Mouse (Mus musculus) megakaryocyte, embryonic 14.5 days (primary cell): ENCODE measurements around the gene Itpr1. TPM values are rescaled to one million over a fixed set of nuclear protein-coding genes. Genes with fewer than 3 reads are reported as not detected.

Experiments used
- H3K27me3 ChIP-seq: replicated peaks from 2 replicates; pipeline ENCODE3; 2012; ENCODE audit warnings: inconsistent platforms
- H3K36me3 ChIP-seq: replicated peaks from 2 replicates; pipeline ENCODE3; 2012; ENCODE audit warnings: low read length, inconsistent platforms, mixed read lengths
- H3K4me1 ChIP-seq: 2 replicates; pipeline ENCODE4 v1.6.1; 2012; ENCODE audit warnings: inconsistent platforms
- H3K4me3 ChIP-seq: replicated peaks from 2 replicates; pipeline ENCODE3; 2012; ENCODE audit warnings: moderate library complexity, mild to moderate bottlenecking, inconsistent platforms
- H3K9me3 ChIP-seq: 2 replicates; pipeline ENCODE4 v1.6.1; 2012; ENCODE audit warnings: inconsistent platforms
- FLI1 ChIP-seq: IDR thresholded peaks from 2 replicates; pipeline ENCODE4 v1.6.1; 2012; ENCODE audit warnings: low read length, inconsistent platforms, mixed read lengths
- GATA1 ChIP-seq: IDR thresholded peaks from 3 replicates; pipeline ENCODE4 v1.6.1; 2012; ENCODE audit warnings: mixed read lengths, low read length, inconsistent platforms, borderline replicate concordance
- polyA plus RNA-seq: library from polyadenylated mRNA; stranded (reverse); fragments of >175 nt; gene quantifications from 2 replicates; pipeline ENCODE4 v1.2.3, GENCODE M21; 2012; ENCODE audit warnings: low replicate concordance; ENCODE audit not compliant: insufficient read depth

The Itpr1 gene
- polyA plus RNA-seq, 1 experiment = 8.3 TPM

GRCm38 (mm10) chr6:108468226-108468825 lies 255.4 kb downstream of the Itpr1 start:
- Histone ChIP-seq H3K4me1 (peaks cover 42% of the 10 kb centered on the region), H3K36me3 (peaks cover 57% of the 10 kb centered on the region), H3K9me3 (no peaks in the 10 kb centered on the region), H3K4me3 (no peak overlapping the region), H3K27me3 (no peaks in the 10 kb centered on the region)
- TF ChIP-seq GATA1 (no peak), FLI1 (no peak)

DNA sequence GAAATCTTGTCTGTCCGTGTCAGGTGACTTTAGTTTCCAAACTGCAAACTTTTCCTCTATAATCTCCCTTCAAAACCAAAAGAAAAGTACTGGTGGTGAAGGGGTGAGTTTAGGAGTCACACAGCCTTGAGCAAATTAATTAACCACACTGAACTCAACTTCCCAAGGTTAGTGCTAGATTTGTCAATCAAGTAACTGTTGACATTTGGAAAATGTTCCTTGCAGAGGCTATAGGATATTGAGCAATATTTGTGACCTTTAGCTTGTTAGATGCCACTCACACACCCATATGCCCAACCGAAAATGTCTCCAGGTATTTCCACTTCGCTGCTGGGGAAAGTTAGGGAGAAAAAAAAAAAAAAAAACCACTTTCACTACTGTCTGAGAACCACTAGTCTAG lies 259.0 kb downstream of the Itpr1 start:
- Histone ChIP-seq H3K4me3 (no peak overlapping the region), H3K4me1 (peaks cover 18% of the 10 kb centered on the region), H3K27me3 (no peaks in the 10 kb centered on the region), H3K9me3 (no peaks in the 10 kb centered on the region), H3K36me3 (peaks cover 82% of the 10 kb centered on the region)
- no peak for TF ChIP-seq GATA1
- no peak for TF ChIP-seq FLI1

- peaks cover 25% of the 10 kb centered on the region for H3K4me1 ChIP-seq
- peaks cover 80% of the 10 kb centered on the region for H3K36me3 ChIP-seq
- H3K27me3 ChIP-seq = no peaks in the 10 kb centered on the region
- H3K4me3 ChIP-seq = no peak overlapping the region
- no peaks in the 10 kb centered on the region for H3K9me3 ChIP-seq
- TF ChIP-seq GATA1 (no peak), FLI1 (no peak)
Observed at GRCm38 (mm10) chr6:108472748-108473147, 259.9 kb downstream of the Itpr1 start.

DNA sequence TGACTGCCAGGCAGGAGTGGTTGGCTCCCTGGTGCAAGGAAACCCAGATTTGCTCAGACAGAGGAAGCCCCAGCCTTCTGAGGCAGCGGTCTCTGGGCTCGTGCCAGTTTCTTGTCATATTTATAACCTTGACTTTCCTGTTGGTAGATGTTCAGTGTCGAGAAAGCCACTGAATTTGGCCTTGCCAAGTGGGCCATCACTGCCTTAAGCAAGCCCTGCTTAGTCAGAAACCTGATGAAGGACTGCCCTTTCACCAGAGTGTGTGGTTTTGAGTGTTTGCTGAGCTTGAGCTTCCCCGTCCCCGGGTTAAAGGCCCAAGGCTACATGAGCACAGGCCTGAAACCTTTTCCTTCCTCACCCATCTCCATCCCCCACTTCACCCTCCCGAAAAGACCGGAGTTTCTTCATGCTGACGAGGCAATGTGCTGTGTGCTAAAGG lies 263.9 kb downstream of the Itpr1 start:
- TF ChIP-seq GATA1 (no peak), FLI1 (no peak)
- Histone ChIP-seq H3K4me1 (peaks cover 18% of the 10 kb centered on the region), H3K36me3 (peaks cover 61% of the 10 kb centered on the region)

DNA sequence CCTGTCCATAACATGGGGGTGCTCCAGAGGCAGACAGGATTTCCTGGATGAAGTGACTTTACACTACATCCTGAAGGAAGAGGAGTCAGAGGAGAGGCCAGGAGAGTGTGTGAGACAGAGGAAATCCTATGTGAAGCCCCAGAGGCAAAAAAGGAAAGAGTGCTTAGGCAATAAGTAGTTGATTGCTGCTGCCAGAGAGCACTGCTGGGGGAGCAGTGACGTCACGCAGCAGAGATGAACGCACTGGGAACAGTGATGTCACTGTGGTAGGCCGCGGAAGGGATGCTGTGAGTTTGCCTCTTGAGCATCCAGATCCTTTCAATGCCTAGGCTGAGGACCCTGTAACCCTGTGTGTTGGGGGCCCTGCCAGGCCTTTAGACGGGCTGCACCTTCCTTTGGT lies 264.7 kb downstream of the Itpr1 start:
- H3K36me3 ChIP-seq = peaks cover 62% of the 10 kb centered on the region
- peak overlapping the region; percentile 68 for H3K4me3 ChIP-seq
- H3K4me1 ChIP-seq = peaks cover 18% of the 10 kb centered on the region
- H3K9me3 ChIP-seq = no peaks in the 10 kb centered on the region
- TF ChIP-seq GATA1 = no peak
- TF ChIP-seq FLI1 = no peak
- H3K27me3 ChIP-seq = no peaks in the 10 kb centered on the region

More for the DNA sequence above, 263.9 kb downstream of the Itpr1 start:
- no peaks in the 10 kb centered on the region for H3K9me3 ChIP-seq
- no peak overlapping the region for H3K4me3 ChIP-seq
- H3K27me3 ChIP-seq = no peaks in the 10 kb centered on the region

- Histone ChIP-seq H3K4me1 (peaks cover 22% of the 10 kb centered on the region), H3K27me3 (no peaks in the 10 kb centered on the region), H3K36me3 (peaks cover 65% of the 10 kb centered on the region), H3K9me3 (no peaks in the 10 kb centered on the region), H3K4me3 (no peak overlapping the region)
- no peak for TF ChIP-seq GATA1
- TF ChIP-seq FLI1 = no peak
Observed at GRCm38 (mm10) chr6:108481190-108481589, 268.3 kb downstream of the Itpr1 start.

DNA sequence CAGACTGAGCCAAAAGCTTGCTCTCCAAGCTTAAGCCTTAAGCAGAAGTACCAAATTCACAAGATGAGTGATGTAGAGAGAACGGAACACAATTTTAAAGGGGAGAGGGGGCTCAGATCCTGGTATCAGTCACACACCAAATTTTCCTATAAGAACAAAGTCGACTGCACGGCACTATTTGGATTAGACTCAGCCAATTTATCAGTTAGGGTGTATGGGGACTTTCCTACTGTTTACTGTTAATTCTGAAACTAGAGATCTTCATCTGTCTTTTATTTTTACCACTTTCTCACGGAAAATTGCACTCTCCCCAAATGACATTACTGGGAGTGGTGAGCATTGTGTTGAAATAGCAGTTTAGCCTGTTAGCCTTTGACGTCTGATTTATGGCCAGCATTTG lies 269.6 kb downstream of the Itpr1 start:
- no peaks in the 10 kb centered on the region for H3K9me3 ChIP-seq
- peaks cover 20% of the 10 kb centered on the region for H3K4me1 ChIP-seq
- H3K4me3 ChIP-seq = no peak overlapping the region
- H3K36me3 ChIP-seq = peaks cover 72% of the 10 kb centered on the region
- no peaks in the 10 kb centered on the region for H3K27me3 ChIP-seq
- no peak for TF ChIP-seq FLI1

DNA sequence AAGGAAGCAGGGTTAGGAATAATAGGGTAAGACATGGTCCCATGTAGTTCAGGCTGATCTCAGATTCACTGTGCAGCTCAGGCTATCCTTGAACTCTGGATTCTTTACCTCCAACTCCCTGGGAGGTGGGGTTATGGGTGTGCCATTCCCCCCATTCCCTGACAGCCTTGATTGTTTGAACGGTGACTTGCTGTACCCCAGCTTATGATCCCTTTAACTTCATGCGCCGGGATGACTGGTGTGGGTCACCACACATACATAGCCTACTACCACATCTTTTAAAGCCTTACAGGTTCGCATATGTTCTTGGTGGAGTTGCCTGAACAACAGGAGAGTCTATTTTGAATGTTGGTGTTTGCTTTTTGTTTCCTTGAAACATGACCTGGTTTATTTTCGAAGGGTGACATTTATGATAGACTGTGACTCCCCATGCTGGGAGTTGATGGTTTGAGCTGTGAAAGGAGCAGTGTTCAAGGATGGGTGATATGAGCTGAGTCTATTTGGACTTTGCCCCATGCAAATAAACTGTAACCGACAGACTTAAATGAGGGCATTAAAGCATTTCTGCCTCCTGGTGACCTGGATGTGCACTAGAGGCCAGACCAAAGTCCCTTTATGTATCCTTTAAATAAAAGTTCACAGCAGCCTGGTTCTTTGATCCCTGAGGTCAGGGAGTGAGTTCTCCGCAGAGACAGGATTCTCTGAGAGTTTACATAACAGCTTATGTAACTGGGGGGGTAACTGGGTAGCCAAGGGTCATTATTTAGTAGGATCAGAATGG lies 273.5 kb downstream of the Itpr1 start:
- H3K4me1 ChIP-seq = peaks cover 20% of the 10 kb centered on the region
- H3K27me3 ChIP-seq = no peaks in the 10 kb centered on the region
- peaks cover 97% of the 10 kb centered on the region for H3K36me3 ChIP-seq
- no peak overlapping the region for H3K4me3 ChIP-seq
- no peak for TF ChIP-seq FLI1
- TF ChIP-seq GATA1 = no peak
- no peaks in the 10 kb centered on the region for H3K9me3 ChIP-seq

DNA sequence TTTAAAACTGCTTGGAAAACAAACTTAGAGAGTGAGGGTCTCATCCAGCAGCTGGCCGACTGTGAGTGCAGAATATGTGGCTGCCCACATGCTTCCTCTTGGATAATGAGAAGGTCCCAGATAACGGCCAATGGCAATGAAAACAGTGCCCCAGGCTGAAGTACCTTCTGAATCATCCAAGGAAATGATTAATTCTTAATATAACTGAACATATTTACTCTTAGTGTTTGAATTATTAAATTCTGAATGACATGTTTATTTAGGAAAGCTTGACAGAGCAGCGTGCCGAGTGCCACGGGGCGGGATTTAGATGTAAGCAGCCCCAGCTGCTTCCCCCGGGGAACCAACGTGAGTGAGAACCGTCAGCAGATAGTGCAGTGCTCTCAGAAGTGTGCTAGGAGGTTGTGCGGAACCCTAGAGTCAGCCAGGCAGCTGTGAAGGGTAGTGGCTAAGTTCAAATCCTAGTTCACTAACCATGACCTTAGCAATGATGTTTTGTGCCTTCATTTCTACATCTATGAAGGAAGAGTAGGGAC lies 274.5 kb downstream of the Itpr1 start:
- Histone ChIP-seq H3K4me3 (no peak overlapping the region), H3K4me1 (peaks cover 20% of the 10 kb centered on the region), H3K36me3 (peaks cover 97% of the 10 kb centered on the region), H3K9me3 (no peaks in the 10 kb centered on the region), H3K27me3 (no peaks in the 10 kb centered on the region)
- TF ChIP-seq FLI1 = no peak
- TF ChIP-seq GATA1 = no peak

DNA sequence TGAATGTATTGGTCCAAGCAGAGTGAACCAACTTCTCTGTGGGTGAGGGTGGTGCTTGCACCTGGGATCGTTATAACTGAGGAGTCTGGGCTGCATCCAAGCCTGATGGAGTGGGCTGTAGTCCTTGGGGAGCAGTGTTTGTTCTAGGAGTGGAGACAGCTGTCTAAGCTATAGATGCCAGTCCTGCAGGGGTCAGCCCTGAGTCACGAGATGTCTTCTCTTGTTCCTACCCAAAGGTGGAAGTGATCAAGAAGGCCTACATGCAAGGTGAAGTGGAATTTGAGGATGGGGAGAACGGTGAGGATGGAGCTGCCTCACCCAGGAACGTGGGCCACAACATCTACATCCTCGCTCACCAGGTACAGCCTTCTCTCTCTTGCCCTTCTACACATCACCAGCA lies 275.4 kb downstream of the Itpr1 start:
- H3K4me1 ChIP-seq = peaks cover 20% of the 10 kb centered on the region
- peaks cover 93% of the 10 kb centered on the region for H3K36me3 ChIP-seq

More for the DNA sequence above, 275.4 kb downstream of the Itpr1 start:
- no peaks in the 10 kb centered on the region for H3K9me3 ChIP-seq
- no peak overlapping the region for H3K4me3 ChIP-seq
- no peaks in the 10 kb centered on the region for H3K27me3 ChIP-seq
- TF ChIP-seq GATA1 = no peak
- TF ChIP-seq FLI1 = no peak
